Mouse (Mus musculus) liver, postnatal 0 days (tissue): ENCODE measurements around the gene Zfp945.

Experiments
- CTCF ChIP-seq: sonication (generic); IDR thresholded peaks from 2 replicates; pipeline ENCODE4 v1.5.1; 2016; ENCODE audit warnings: antibody characterized with exemption, low read depth
- EP300 ChIP-seq: IDR thresholded peaks from 2 replicates; pipeline ENCODE4 v1.6.1; 2016; ENCODE audit warnings: antibody characterized with exemption, low read depth, mild to moderate bottlenecking

GRCm38 (mm10) chr17:22876316-22876715 lies 9.4 kb upstream of the Zfp945 start:
- TF ChIP-seq EP300 (no peak), CTCF (no peak)
